Mouse (Mus musculus) spleen, postnatal 10 days (tissue): ENCODE results near the gene Lmf1.

Experiments
- DNase-seq, 2 experiments: peaks; one replicate each; pipeline ENCODE4 v3.0.0; 2021 to 2022; ENCODE audit warnings: low spot score in 2 of 2

The Lmf1 gene

GRCm38 (mm10) chr17:25709994-25710393, 131.1 kb downstream of the Lmf1 start:
- no peak for DNase-seq

GRCm38 (mm10) chr17:25711136-25711535, 132.3 kb downstream of the Lmf1 start:
- no peak for DNase-seq
